Mouse (Mus musculus): Measurements from ENCODE around the gene Rgl2.
"Not testable (repeated sequence)": the region's sequence is repeated elsewhere in the genome, so short reads cannot be mapped to it uniquely, and the experiment has no call there.

DNA sequence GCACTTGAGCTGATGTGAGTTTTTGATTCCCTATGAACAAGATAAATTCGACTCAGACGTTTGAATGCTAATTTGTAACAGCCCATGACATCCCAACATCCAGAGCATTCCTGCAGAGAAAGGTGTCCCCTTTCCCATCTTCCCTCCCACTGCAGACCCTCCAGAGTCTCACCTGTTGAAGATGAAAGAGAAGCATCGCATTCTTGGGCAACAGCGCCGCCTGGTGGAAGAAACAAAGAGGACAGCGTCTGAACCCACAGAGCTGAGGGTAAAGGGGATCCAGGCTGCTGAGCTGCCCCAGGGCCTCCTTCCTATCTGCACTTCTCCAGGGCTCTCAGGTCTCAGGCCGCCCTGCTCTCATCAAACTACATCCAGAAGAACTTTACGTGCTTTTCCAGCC is 52.8 kb downstream of the Rgl2 start:
- not testable (repeated sequence) for TF ChIP-seq POLR2A (IDR thresholded peaks at IDR 0.05; ENCODE audit: control insufficient read depth in 1 of 2, insufficient read depth in 1 of 2, low read depth in 1 of 2, low read length in 2 of 2, poor library complexity in 1 of 2); ZMIZ1 (IDR thresholded peaks at IDR 0.05; ENCODE audit: low read depth, low read length); MAZ (IDR thresholded peaks at IDR 0.05; ENCODE audit: low read depth, low read length); USF1 (IDR thresholded peaks at IDR 0.05; ENCODE audit: low read depth, low read length); HCFC1 (IDR thresholded peaks at IDR 0.05; ENCODE audit: low read depth, low read length)
- peak; percentile 44 to 51 (median 46) for TF ChIP-seq CTCF (IDR thresholded peaks at IDR 0.05 in 2 of 3, conservative IDR thresholded peaks at IDR 0.05 in 1 of 3; ENCODE audit: control insufficient read depth in 1 of 3, insufficient read depth in 1 of 3, low read depth in 2 of 3, low read length in 3 of 3, poor library complexity in 1 of 3, severe bottlenecking in 1 of 3)
